Mouse (Mus musculus) embryo, embryonic 10.5 days (tissue): Measurements from ENCODE around the gene Col4a4.

Experiments used
- DNase-seq: peaks from one replicate; pipeline ENCODE4 v3.0.0-alpha.2; 2015; ENCODE audit warnings: low spot score

Col4a4 gene

GRCm38 (mm10) chr1:82475821-82476220 is 110.8 kb downstream of the Col4a4 start:
- DNase-seq = no peak

GRCm38 (mm10) chr1:82475254-82475653 is 111.4 kb downstream of the Col4a4 start:
- no peak for DNase-seq

GRCm38 (mm10) chr1:82474461-82474961 is 112.1 kb downstream of the Col4a4 start:
- DNase-seq = peak; percentile 55

- DNase-seq = no peak
These were observed 113.2 kb downstream of the Col4a4 start for GRCm38 (mm10) chr1:82473467-82473866.

- DNase-seq = no peak
These were observed 116.0 kb downstream of the Col4a4 start for GRCm38 (mm10) chr1:82470516-82471225.

- no peak for DNase-seq
These were observed 117.8 kb downstream of the Col4a4 start for GRCm38 (mm10) chr1:82468872-82469271.

- DNase-seq = no peak
These were observed 121.3 kb downstream of the Col4a4 start for GRCm38 (mm10) chr1:82465321-82465853.

GRCm38 (mm10) chr1:82461041-82461440 is 125.6 kb downstream of the Col4a4 start:
- no peak for DNase-seq

- no peak for DNase-seq
These were observed 126.7 kb downstream of the Col4a4 start for GRCm38 (mm10) chr1:82459926-82460325.

GRCm38 (mm10) chr1:82459350-82459749 is 127.3 kb downstream of the Col4a4 start:
- no peak for DNase-seq

- no peak for DNase-seq
These were observed 132.6 kb downstream of the Col4a4 start for GRCm38 (mm10) chr1:82454031-82454430.

GRCm38 (mm10) chr1:82451927-82452651 is 134.6 kb downstream of the Col4a4 start:
- no peak for DNase-seq

GRCm38 (mm10) chr1:82449851-82450250 is 136.8 kb downstream of the Col4a4 start:
- no peak for DNase-seq

- no peak for DNase-seq
These were observed 140.6 kb downstream of the Col4a4 start for GRCm38 (mm10) chr1:82446049-82446448.

GRCm38 (mm10) chr1:82443517-82443916 is 143.1 kb downstream of the Col4a4 start:
- no peak for DNase-seq

- no peak for DNase-seq
These were observed 146.5 kb downstream of the Col4a4 start for GRCm38 (mm10) chr1:82440123-82440522.

- DNase-seq = no peak
These were observed 149.4 kb downstream of the Col4a4 start for GRCm38 (mm10) chr1:82437273-82437672.

GRCm38 (mm10) chr1:82433649-82434005 is 153.0 kb downstream of the Col4a4 start:
- DNase-seq = no peak

GRCm38 (mm10) chr1:82432919-82433648 is 153.6 kb downstream of the Col4a4 start:
- DNase-seq = peak; percentile 83

GRCm38 (mm10) chr1:82429061-82429460 is 157.6 kb downstream of the Col4a4 start:
- DNase-seq = no peak

- DNase-seq = no peak
These were observed 158.9 kb downstream of the Col4a4 start for GRCm38 (mm10) chr1:82427729-82428128.

- DNase-seq = no peak
These were observed 171.0 kb downstream of the Col4a4 start for GRCm38 (mm10) chr1:82415641-82416040.
